Mouse (Mus musculus) layer of hippocampus, adult 8-10 months (tissue): Measurements from ENCODE around the gene Ddx1. TPM values are rescaled to one million over a fixed set of nuclear protein-coding genes. Genes with fewer than 3 reads are reported as not detected.

ENCODE experiments used
- DNase-seq, 2 experiments: peaks; one replicate each; pipeline ENCODE4 v3.0.0; 2022; ENCODE audit warnings: low spot score in 2 of 2
- total RNA-seq, 4 experiments: library from RNA; stranded (reverse); gene quantifications; 2 replicates each; pipeline ENCODE4 v1.2.4; 2022

Gene Ddx1
- total RNA-seq = 100 to 1,000 TPM; 125 to 141 (median 126) TPM

- DNase-seq = peak; percentile 66 to 82
These were observed at the start of gene Ddx1 for GRCm38 (mm10) chr12:13248691-13249572. Gene Ddx1, minus strand, starts transcription at chr12:13249213.

- DNase-seq = no peak
These were observed 44.4 kb upstream of the Ddx1 start for GRCm38 (mm10) chr12:13293421-13293881.

GRCm38 (mm10) chr12:13291453-13291852 is 42.4 kb upstream of the Ddx1 start:
- no peak for DNase-seq

- no peak for DNase-seq
These were observed 20.8 kb upstream of the Ddx1 start for GRCm38 (mm10) chr12:13269570-13270390.

- peak; percentile 77 to 84 for DNase-seq
These were observed 19.9 kb upstream of the Ddx1 start, which contains the start of gene Nbas for GRCm38 (mm10) chr12:13268826-13269449. Gene Nbas, plus strand, starts transcription at chr12:13269133.

GRCm38 (mm10) chr12:13268412-13268811 is 19.4 kb upstream of the Ddx1 start:
- DNase-seq = no peak

- no peak for DNase-seq
These were observed 6.7 kb upstream of the Ddx1 start for GRCm38 (mm10) chr12:13255701-13256100.

- no peak for DNase-seq
These were observed 6.1 kb upstream of the Ddx1 start for GRCm38 (mm10) chr12:13255068-13255467.

GRCm38 (mm10) chr12:13249573-13249919 is 533 bp upstream of the Ddx1 start:
- no peak for DNase-seq

- DNase-seq = no peak
These were observed 6.6 kb downstream of the Ddx1 start for GRCm38 (mm10) chr12:13242453-13242852.

GRCm38 (mm10) chr12:13218101-13218514 is 30.9 kb downstream of the Ddx1 start:
- no peak for DNase-seq

GRCm38 (mm10) chr12:13217568-13217967 is 31.4 kb downstream of the Ddx1 start:
- no peak for DNase-seq

GRCm38 (mm10) chr12:13216501-13217103 is 32.4 kb downstream of the Ddx1 start:
- DNase-seq = no peak

- DNase-seq = peak; percentile 85 to 91
These were observed 34.4 kb downstream of the Ddx1 start for GRCm38 (mm10) chr12:13214345-13215278.

- DNase-seq = peak; percentile 57 to 61
These were observed 37.1 kb downstream of the Ddx1 start for GRCm38 (mm10) chr12:13211746-13212482.

- peak; percentile 71 to 77 for DNase-seq
These were observed 39.2 kb downstream of the Ddx1 start for GRCm38 (mm10) chr12:13209692-13210377.

- DNase-seq = no peak
These were observed 40.0 kb downstream of the Ddx1 start for GRCm38 (mm10) chr12:13208983-13209451.

- no peak for DNase-seq
These were observed 40.5 kb downstream of the Ddx1 start for GRCm38 (mm10) chr12:13208517-13208916.

- no peak for DNase-seq
These were observed 41.9 kb downstream of the Ddx1 start for GRCm38 (mm10) chr12:13207099-13207498.
